Mouse (Mus musculus) limb, embryonic 10.5 days (tissue): ENCODE measurements around the gene Cdk2. TPM values are rescaled to one million over a fixed set of nuclear protein-coding genes. Genes with fewer than 3 reads are reported as not detected.

Experiments
- DNase-seq: peaks from one replicate; pipeline ENCODE4 v3.0.0-alpha.2; 2017; ENCODE audit warnings: low spot score
- H3K27ac ChIP-seq: fragments of 300-500 bp; sonication (generic); 2 replicates; pipeline ENCODE4 v1.5.1; 2016; ENCODE audit warnings: mild to moderate bottlenecking
- H3K27me3 ChIP-seq: fragments of 300-500 bp; sonication (generic); 2 replicates; pipeline ENCODE4 v1.6.1; 2016; ENCODE audit warnings: low read depth, mild to moderate bottlenecking; ENCODE audit not compliant: poor library complexity, severe bottlenecking
- H3K36me3 ChIP-seq: fragments of 300-500 bp; sonication (generic); 2 replicates; pipeline ENCODE4 v1.6.1; 2016; ENCODE audit warnings: mild to moderate bottlenecking, moderate library complexity
- H3K4me1 ChIP-seq: fragments of 300-500 bp; sonication (generic); 2 replicates; pipeline ENCODE4 v1.6.1; 2016
- H3K4me3 ChIP-seq: fragments of 300-500 bp; sonication (generic); 2 replicates; pipeline ENCODE4 v1.5.1; 2016; ENCODE audit warnings: mild to moderate bottlenecking, moderate library complexity
- H3K9me3 ChIP-seq: fragments of 300-500 bp; sonication (generic); replicated peaks from 2 replicates; pipeline ENCODE4 v1.6.1; 2016; ENCODE audit warnings: mild to moderate bottlenecking
- WGBS: fragments of 180-500 bp; shearing (Covaris S2); methylation state at CpG from one replicate; pipeline ENCODE4 v1.1.7; 2016; 5-methylcytosine and 5-hydroxymethylcytosine counted together
- polyA plus RNA-seq: library from polyadenylated mRNA; unstranded; fragments of >200 nt; fragmentation: Nextera tagmentation; extraction: Ambion mirVana; gene quantifications from 2 replicates; pipeline ENCODE4 v1.2.1, GENCODE M21; 2016

Cdk2 gene
- polyA plus RNA-seq, 1 experiment from 2014 or later, result 150 TPM

DNA sequence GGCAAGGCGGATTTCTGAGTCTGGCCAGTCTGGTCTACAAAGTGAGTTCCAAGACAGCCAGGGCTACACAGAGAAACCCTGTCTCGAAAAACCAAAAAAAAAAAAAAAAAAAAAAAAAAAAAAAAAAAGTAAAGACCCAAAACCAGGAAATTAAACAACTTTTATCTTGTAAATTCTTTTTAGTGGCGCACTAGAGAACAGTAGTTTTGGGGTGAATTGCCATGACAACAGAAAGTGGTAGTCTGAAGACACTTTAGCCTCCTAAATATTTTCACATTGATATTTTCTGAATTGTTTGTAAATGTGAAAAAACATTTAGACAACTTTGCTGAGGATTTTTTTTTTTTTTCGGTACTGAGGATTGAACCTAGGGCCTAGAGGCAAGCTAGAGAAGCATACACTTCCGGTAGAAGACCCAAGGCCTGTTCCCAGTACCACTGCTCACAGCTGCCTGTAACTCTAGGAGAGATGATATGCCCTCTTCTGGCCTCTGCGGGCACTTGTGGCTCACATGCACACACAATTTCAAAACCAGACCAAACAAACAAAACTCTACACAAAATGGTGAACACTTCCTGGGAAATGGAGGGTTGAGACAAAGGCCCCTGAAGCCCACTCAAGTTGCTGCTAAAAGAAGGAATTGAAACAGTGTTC is 7.6 kb downstream of the Cdk2 start:
- WGBS, result 90% methylated on average over 6 of the region's 6 CpGs
- H3K27ac ChIP-seq, result peak overlapping the region; percentile 96; the same call in 1 of the 2 replicates

DNA sequence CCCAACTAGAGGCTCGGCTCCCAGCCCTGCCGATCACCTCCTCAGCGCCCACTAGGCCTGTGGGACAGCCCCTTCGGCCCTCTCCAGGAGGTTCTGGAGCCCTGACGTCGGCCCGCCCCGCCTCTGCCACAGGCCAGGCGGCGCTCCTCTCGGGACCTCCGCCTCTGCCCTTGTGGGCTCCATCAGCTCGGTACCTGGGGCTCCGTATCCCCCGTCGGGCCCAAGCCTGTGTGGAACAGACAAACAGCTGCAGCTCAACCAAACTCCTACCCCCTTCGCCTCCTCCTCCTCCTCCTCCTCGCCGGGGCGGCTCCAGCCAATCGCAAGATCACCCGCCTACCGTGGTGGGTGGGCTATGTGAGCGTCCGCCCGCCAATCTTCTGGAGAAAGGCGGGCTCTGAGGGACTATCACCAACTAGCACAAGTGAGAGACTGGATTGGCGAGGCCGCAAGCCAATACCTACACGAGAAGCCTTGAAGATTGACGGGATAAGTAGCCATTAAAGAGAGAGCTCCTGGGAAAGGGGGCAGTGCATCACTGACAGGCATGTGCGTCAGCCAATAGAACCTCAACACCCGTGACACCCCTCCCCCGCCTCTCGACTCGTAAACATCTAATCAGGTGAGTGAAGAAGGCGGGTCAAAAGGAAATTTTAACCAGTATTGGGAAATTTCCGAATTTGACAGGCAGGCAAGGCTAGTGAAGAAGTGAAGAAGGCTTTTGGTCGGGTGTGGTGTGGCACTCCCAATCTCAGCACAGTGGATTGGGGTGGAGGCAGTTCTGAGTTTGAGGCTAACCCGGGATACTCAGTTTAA is 8.6 kb downstream of the Cdk2 start, which contains the start of gene Rab5b:
TSS of gene Rab5b (minus strand) at position 273 of the 816 bp plus-strand sequence.
- Histone ChIP-seq H3K4me1 (peaks cover 15% of the 10 kb centered on the region; the same call in 1 of the 2 replicates), H3K27me3 (no peaks in the 10 kb centered on the region), H3K4me3 (peak within 1 kb of the TSS; percentile 94), H3K27ac (peak within 1 kb of the TSS; percentile 96), H3K36me3 (peaks cover 45% of the 10 kb centered on the region), H3K9me3 (no peaks in the 10 kb centered on the region)
- DNase-seq, result peak; percentile 96
- WGBS, result under 1% methylated on average over 40 of the region's 40 CpGs

More for the DNA sequence above, 7.6 kb downstream of the Cdk2 start:
- Histone ChIP-seq H3K36me3 (peaks cover 55% of the 10 kb centered on the region), H3K27me3 (no peaks in the 10 kb centered on the region), H3K4me1 (peaks cover 15% of the 10 kb centered on the region), H3K4me3 (no peak overlapping the region; the same call in 1 of the 2 replicates), H3K9me3 (no peaks in the 10 kb centered on the region)
- DNase-seq, result no peak

DNA sequence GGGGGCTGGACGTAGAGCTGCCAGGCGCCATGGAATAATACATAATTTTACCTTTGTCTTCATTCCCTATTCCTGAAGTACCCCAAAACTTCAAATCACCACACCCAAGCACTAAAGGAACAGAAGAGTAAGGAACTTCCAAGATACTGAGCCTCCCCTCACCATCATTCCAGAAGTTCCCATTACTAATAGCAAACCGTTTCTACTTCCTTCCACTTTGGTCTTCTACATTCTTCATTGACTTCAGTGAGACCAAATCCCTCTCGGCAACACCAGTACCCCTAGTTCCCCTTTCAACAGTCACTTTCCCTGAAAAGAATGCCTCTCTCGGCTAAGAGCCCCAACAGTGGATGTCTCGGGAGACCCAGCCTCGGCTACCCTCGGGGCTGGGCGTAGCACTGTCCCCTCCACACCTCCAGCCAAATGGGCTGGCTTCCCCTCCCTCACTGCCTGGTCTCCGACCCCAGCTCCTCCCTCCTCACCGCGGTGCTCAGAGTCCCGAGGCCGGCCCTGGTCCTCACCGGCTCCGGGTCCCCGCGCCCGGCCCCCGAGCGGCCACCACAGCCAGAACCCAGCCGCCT is 9.3 kb downstream of the Cdk2 start:
- H3K27me3 ChIP-seq, result no peaks in the 10 kb centered on the region
- no peak for DNase-seq
- WGBS, result 3% methylated on average over 22 of the region's 22 CpGs
- H3K4me1 ChIP-seq, result peaks cover 15% of the 10 kb centered on the region; the same call in 1 of the 2 replicates
- H3K9me3 ChIP-seq, result no peaks in the 10 kb centered on the region
- H3K27ac ChIP-seq, result peak overlapping the region; percentile 96
- H3K36me3 ChIP-seq, result peaks cover 43% of the 10 kb centered on the region
- H3K4me3 ChIP-seq, result peak overlapping the region; percentile 94

DNA sequence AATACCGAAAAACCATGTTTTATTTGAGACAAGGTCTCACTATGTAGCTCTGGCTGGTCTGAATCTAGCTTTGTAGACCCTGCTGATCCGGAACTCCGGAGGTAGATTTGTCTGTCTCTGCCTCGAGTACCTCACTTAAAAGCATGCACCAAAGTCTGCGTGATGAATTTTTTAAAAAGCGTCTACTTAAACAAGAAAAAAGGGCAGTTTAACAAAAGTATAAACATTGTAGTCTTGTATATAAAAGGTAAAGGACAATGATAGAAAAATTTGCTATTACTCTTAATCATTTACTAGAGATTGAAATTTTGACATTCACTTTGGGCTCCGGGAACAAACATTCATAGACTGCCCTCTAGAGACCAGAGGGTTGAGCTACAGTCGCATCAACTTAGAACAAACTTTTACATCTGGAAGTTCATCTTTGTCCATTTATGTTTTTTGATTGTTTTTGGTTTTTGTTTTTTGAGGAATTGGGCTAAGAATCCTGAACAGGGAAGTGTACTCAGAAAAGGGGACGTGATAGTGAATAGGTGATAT is 30.3 kb downstream of the Cdk2 start:
- DNase-seq, result no peak
- peaks cover 22% of the 10 kb centered on the region for H3K36me3 ChIP-seq
- 4% methylated on average over 9 of the region's 9 CpGs for WGBS
- no peak overlapping the region for H3K27ac ChIP-seq
- no peaks in the 10 kb centered on the region for H3K9me3 ChIP-seq
- peak overlapping the region; percentile 81 for H3K4me3 ChIP-seq
- peaks cover 21% of the 10 kb centered on the region for H3K4me1 ChIP-seq
- no peaks in the 10 kb centered on the region; the same call in 1 of the 2 replicates for H3K27me3 ChIP-seq

DNA sequence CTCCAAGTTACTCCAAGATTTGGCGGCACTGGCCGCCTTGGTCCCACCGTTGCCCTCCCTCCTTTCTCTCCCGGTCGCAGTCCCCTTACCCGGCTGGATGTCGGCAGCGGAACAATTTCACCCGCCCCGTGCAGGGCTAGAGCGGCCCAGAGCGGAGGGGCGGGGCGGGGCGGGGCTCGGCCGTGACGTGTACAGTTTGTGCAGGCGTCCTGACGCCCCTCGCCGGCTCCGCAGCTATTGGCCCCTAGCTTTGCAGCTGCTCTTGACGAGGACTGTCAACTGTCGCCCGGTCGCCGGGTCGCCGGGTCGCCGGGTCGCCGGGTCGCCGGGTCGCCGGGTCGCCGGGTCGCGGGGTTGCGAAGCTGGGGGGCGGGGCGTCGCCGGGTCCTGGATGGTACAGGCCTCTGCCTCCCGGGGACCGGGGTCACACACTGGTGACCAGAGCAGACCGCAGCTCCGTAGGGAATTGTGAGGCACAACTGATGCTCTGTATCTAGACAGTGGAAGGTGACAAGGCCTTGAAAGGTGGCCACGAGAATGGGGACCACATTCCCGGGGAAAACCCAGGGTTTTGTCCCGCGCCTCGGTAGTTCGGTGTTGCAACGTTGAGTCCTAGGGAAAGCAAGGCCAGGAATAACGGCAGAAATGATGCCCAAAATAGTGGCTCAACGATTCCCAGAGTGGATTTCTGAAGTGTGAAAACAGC is 30.9 kb downstream of the Cdk2 start, which contains the start of gene Suox:
TSS of gene Suox (minus strand) at position 311 of the 706 bp plus-strand sequence.
- Histone ChIP-seq H3K27ac (peak within 1 kb of the TSS; percentile 75), H3K27me3 (no peaks in the 10 kb centered on the region; the same call in 1 of the 2 replicates), H3K4me1 (peaks cover 25% of the 10 kb centered on the region), H3K36me3 (peaks cover 15% of the 10 kb centered on the region), H3K4me3 (peak within 1 kb of the TSS; percentile 81), H3K9me3 (no peaks in the 10 kb centered on the region)
- WGBS, result under 1% methylated on average over 57 of the region's 60 CpGs
- DNase-seq, result peak; percentile 96

DNA sequence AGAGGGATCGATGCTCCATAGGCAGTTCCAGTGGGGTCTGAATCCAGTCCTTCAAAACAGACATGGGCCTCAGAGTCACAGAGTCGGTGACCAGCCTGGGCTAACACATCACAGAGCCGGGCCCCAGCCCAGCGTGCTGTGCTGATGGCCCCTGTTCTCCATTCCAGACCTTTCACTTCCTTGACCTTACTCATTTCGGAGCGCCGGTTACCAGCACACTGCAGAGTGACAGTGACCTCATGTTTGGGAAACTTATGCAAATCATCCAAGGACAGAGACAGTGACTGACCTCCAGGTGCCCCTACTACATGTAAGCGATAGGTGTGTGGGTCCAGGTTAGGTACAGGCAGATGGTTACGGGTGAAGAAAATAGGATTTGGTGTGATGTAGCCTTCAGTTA is 33.7 kb downstream of the Cdk2 start:
- Histone ChIP-seq H3K27me3 (no peaks in the 10 kb centered on the region; the same call in 1 of the 2 replicates), H3K4me3 (no peak overlapping the region), H3K36me3 (peaks cover 9% of the 10 kb centered on the region), H3K27ac (no peak overlapping the region), H3K9me3 (no peaks in the 10 kb centered on the region), H3K4me1 (peaks cover 33% of the 10 kb centered on the region)
- 92% methylated on average over 9 of the region's 9 CpGs for WGBS
- DNase-seq, result no peak

DNA sequence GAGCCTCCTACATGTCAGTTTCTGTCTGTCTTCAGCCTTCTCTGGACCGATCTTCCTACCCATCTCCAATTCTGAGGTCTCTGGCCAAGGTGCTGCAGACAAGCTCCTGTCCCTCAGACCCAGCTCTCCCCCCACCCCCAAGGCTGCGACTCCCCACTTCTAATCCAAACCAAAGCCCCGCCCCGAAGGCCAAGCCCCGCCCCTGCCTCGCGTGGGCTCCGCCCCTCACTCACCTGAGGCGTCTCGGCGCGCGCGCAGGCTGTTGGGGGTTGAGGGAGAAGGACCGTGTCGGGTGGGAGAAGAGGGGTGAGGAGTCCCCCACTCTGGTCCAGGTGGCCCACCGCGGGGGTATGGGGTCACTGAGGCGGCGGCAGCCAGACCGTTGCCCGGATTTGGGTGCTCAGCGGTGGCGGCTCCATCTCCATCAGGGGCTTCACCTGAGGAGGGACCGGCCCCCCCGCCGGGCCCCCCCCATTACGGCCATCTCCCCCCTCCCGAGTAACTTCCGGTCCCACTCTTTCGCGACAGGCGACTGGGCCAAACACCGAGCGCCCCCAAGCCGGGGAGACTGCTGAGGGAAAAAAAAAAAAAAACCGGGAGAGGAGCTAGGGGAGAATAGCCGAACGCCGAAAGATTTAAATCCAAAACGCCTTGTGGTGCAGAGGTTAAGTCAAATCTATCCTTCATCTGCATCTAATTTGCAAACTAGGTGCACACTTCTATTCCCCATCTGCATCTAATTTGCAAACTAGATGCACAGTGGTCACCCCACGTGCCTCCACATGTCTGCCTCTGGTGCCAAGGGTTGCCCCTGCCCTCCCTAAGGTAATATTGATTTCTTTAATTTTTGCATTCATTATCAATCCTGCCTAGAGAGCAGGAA is 35.8 kb downstream of the Cdk2 start:
- 0 out of 2 replicates have a peak, but pooled peaks cover 9% of the 10 kb centered on the region for H3K36me3 ChIP-seq
- peak; percentile 87 for DNase-seq
- H3K4me3 ChIP-seq, result peak overlapping the region; percentile 85
- H3K4me1 ChIP-seq, result peaks cover 29% of the 10 kb centered on the region
- no peaks in the 10 kb centered on the region; the same call in 1 of the 2 replicates for H3K27me3 ChIP-seq
- WGBS, result under 1% methylated on average over 42 of the region's 42 CpGs
- peak overlapping the region; percentile 91 for H3K27ac ChIP-seq
- no peaks in the 10 kb centered on the region for H3K9me3 ChIP-seq

DNA sequence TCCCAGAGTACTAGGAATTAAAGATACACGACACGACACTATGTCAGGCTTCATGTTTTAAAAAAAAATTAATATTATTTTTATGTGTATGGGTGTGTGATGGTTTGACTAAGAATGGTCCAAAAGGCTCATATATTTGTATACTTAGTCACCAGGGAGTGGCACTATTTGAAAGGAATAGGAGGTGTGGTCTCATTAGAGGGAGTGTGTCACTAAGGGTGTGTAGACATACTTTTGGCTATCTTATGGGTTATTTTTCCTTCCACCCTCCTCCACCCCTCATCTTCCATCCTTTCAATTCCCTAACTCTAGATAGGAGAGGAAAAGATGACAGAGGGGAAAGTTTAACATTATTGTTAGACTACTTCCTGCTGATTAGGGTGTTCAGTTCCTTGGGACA is 39.0 kb downstream of the Cdk2 start:
- no peaks in the 10 kb centered on the region for H3K27me3 ChIP-seq
- H3K27ac ChIP-seq, result no peak overlapping the region
- H3K4me3 ChIP-seq, result no peak overlapping the region
- no peaks in the 10 kb centered on the region for H3K9me3 ChIP-seq
- H3K4me1 ChIP-seq, result peaks cover 15% of the 10 kb centered on the region
- H3K36me3 ChIP-seq, result no peaks in the 10 kb centered on the region
- WGBS, result 98% methylated on average over 2 of the region's 2 CpGs
- DNase-seq, result no peak

DNA sequence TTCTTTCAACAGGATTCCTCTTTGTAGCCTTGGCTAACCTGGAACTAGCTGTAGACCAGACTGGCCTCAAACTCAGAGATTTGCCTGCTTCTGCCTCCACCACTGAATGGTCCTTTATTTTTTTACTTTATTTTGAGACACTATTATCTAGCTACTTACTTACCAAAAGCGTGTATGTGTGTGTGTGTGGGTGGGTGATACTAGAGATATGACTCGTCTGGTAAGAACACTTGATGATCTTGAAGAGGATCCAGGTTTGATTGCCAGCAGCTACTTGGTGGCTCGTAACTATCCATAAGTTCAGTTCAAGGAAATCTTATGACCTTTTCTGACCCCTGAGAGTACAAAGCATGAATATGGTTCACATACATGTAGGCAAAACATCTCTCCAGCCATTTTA is 39.5 kb downstream of the Cdk2 start:
- H3K4me3 ChIP-seq, result no peak overlapping the region
- H3K27ac ChIP-seq, result no peak overlapping the region
- H3K4me1 ChIP-seq, result peaks cover 15% of the 10 kb centered on the region
- no peaks in the 10 kb centered on the region for H3K9me3 ChIP-seq
- H3K27me3 ChIP-seq, result no peaks in the 10 kb centered on the region
- WGBS, result 88% methylated on average over 3 of the region's 3 CpGs
- H3K36me3 ChIP-seq, result no peaks in the 10 kb centered on the region
- no peak for DNase-seq

DNA sequence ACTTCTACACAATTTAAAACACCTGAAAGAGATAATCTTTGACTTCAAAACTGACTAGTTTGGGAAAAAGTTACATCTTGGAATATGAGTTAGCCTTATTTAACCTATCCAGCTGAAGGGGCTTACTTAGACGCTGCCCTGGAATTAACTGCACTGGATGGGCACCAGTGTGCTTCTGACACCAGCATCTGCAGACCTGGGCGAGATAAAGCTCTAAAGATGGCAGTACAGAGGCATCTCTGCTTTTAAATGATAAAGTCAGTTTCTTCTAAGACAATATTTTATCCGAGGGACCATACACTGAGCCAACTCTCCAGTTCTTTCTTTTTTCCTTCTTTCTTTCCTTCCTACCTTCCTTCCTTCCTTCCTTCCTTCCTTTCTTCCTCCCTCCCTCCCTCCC is 40.0 kb downstream of the Cdk2 start:
- WGBS, result 74% methylated on average over 3 of the region's 3 CpGs
- Histone ChIP-seq H3K27ac (no peak overlapping the region), H3K4me3 (no peak overlapping the region), H3K36me3 (no peaks in the 10 kb centered on the region), H3K27me3 (no peaks in the 10 kb centered on the region), H3K9me3 (no peaks in the 10 kb centered on the region), H3K4me1 (peaks cover 15% of the 10 kb centered on the region)
- DNase-seq, result no peak

DNA sequence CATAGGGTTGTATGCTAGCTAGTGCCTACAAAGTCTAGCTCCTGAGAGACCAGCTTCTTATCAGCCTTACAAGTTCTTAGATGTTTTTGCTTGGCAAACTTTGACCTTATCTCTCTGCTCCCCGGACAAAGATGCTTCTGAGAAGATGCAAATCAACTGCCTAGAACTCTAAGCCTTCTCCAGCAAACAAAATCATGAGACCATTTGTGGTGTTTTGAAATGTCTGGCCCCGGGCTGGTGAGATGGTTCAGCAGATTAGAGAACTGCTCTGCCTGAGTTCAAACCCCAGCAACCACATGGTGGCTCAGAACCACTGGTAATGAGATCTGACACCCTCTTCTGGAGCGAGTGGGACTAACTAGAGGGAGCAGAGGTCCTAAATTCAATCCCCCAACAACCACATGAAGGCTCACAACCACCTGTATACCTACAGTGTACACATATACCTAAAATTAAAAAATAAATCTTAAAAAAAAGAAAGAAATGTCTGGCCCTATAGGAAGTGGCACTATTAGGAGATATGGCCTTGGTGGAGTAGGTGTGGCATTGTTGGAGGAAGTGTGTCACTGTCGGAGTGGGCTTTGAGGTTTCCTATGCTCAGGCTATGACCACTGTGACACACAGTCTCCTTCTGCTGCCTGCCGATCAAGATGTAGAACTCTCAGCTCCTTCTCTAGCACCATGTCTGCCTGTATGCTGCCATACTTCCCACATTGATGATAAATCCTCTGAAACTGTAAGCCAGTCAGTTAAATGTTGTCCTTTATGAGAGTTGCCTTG is 41.2 kb downstream of the Cdk2 start:
- Histone ChIP-seq H3K27ac (no peak overlapping the region), H3K27me3 (no peaks in the 10 kb centered on the region), H3K4me3 (no peak overlapping the region), H3K9me3 (no peaks in the 10 kb centered on the region), H3K4me1 (peaks cover 5% of the 10 kb centered on the region; the same call in 1 of the 2 replicates), H3K36me3 (no peaks in the 10 kb centered on the region)
- 67% methylated on average over 5 of the region's 5 CpGs for WGBS
- no peak for DNase-seq
